Mouse (Mus musculus) hindbrain, embryonic 16.5 days (tissue): ENCODE results near the gene Tbkbp1. TPM values are rescaled to one million over a fixed set of nuclear protein-coding genes. Genes with fewer than 3 reads are reported as not detected.

Experiments
- ATAC-seq: fragments of 200-750 bp; cut with Nextera tagmentation; 2 replicates; pipeline ENCODE4 v1.8.0; 2017; ENCODE audit warnings: moderate TSS enrichment, moderate library complexity
- H3K27ac ChIP-seq: fragments of 300-500 bp; sonication (generic); 2 replicates; pipeline ENCODE4 v1.5.1; 2014; ENCODE audit warnings: low read depth, mild to moderate bottlenecking, control low read depth, low read length, moderate library complexity
- H3K27me3 ChIP-seq: fragments of 300-500 bp; sonication (generic); replicated peaks from 2 replicates; pipeline ENCODE4 v1.6.1; 2014; ENCODE audit warnings: low read length; ENCODE audit not compliant: control insufficient read depth, insufficient read depth
- H3K36me3 ChIP-seq: fragments of 300-500 bp; sonication (generic); 2 replicates; pipeline ENCODE4 v1.6.1; 2014; ENCODE audit warnings: mild to moderate bottlenecking, low read length, moderate library complexity, mixed read lengths; ENCODE audit not compliant: control insufficient read depth, insufficient read depth
- H3K4me1 ChIP-seq: fragments of 300-500 bp; sonication (generic); 2 replicates; pipeline ENCODE4 v1.6.1; 2014; ENCODE audit warnings: low read depth, low read length; ENCODE audit not compliant: control insufficient read depth, insufficient read depth
- H3K4me2 ChIP-seq: fragments of 300-500 bp; sonication (generic); 2 replicates; pipeline ENCODE4 v1.6.1; 2014; ENCODE audit warnings: mild to moderate bottlenecking, low read length, control low read depth, moderate library complexity
- H3K4me3 ChIP-seq: fragments of 300-500 bp; sonication (generic); 2 replicates; pipeline ENCODE4 v1.5.1; 2014; ENCODE audit warnings: mild to moderate bottlenecking, low read length, control low read depth, moderate library complexity
- H3K9ac ChIP-seq: fragments of 300-500 bp; sonication (generic); 2 replicates; pipeline ENCODE4 v1.6.1; 2014; ENCODE audit warnings: low read depth, mild to moderate bottlenecking, control low read depth, low read length, moderate library complexity
- H3K9me3 ChIP-seq: fragments of 300-500 bp; sonication (generic); 2 replicates; pipeline ENCODE4 v1.6.1; 2014; ENCODE audit warnings: mild to moderate bottlenecking, low read length, moderate library complexity; ENCODE audit not compliant: control insufficient read depth
- WGBS: fragments of 180-500 bp; shearing (Covaris S2); extraction: QIAGEN DNeasy Blood & Tissue Kit; methylation state at CpG from one replicate; pipeline ENCODE4 v1.1.7; 2014; 5-methylcytosine and 5-hydroxymethylcytosine counted together
- polyA plus RNA-seq: library from polyadenylated mRNA; unstranded; fragments of >200 nt; fragmentation: Nextera tagmentation; extraction: Ambion mirVana; gene quantifications from 2 replicates; pipeline ENCODE4 v1.2.1, GENCODE M21; 2015

The Tbkbp1 gene
- polyA plus RNA-seq, 1 experiment from 2014 or later, result 7.8 TPM

DNA sequence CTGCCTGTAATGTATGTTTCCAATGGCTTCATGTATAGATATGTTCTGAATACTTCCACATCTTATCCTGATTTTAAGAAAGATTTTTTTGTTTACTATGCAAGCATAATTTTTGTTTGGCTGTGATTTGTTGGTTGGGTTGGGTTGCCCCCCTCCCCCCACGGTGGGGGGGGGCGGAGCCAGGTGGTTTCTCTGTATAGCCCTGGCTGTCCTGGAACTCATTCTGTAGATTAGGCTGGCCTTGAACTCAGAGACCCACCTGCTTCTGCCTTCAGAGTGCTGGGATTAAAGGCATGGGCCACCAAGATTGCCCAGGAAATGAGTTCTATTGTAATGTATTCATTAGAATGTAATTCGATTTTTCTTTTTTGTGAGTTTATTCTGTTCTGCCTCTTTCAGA lies 37.9 kb upstream of the Tbkbp1 start:
- H3K9ac ChIP-seq, result no peak overlapping the region
- peaks cover 17% of the 10 kb centered on the region for H3K4me1 ChIP-seq
- H3K27ac ChIP-seq, result no peak overlapping the region; the same call in 1 of the 2 replicates
- H3K4me2 ChIP-seq, result peak overlapping the region; percentile 84
- no peak for ATAC-seq
- peak overlapping the region; percentile 94; the same call in 1 of the 2 replicates for H3K4me3 ChIP-seq
- no peaks in the 10 kb centered on the region for H3K27me3 ChIP-seq
- peaks cover 5% of the 10 kb centered on the region; the same call in 1 of the 2 replicates for H3K36me3 ChIP-seq
- H3K9me3 ChIP-seq, result no peaks in the 10 kb centered on the region
- WGBS, result 37% methylated on average over 3 of the region's 3 CpGs

DNA sequence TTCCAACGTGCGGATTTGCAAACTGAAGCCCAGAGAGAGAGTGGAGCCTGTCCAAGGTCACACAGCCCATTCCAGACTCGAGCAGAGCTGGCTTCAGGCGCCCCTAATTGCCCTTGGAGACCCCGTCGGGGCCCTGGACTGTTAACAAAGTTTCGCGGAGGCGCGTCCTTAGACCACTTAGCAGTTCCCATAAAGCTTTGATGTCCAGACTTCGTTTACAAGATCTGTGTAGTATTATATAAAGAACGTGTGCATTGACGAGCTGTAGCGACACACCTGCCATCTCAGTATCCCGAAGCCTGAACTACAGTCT lies 37.3 kb upstream of the Tbkbp1 start:
- under 1% methylated on average over 15 of the region's 15 CpGs for WGBS
- H3K4me2 ChIP-seq, result peak overlapping the region; percentile 84
- no peak for ATAC-seq
- peaks cover 17% of the 10 kb centered on the region for H3K4me1 ChIP-seq
- no peaks in the 10 kb centered on the region for H3K9me3 ChIP-seq
- no peaks in the 10 kb centered on the region for H3K27me3 ChIP-seq
- H3K36me3 ChIP-seq, result peaks cover 9% of the 10 kb centered on the region
- H3K4me3 ChIP-seq, result peak overlapping the region; percentile 94
- peak overlapping the region; percentile 74 for H3K9ac ChIP-seq
- H3K27ac ChIP-seq, result peak overlapping the region; percentile 90

DNA sequence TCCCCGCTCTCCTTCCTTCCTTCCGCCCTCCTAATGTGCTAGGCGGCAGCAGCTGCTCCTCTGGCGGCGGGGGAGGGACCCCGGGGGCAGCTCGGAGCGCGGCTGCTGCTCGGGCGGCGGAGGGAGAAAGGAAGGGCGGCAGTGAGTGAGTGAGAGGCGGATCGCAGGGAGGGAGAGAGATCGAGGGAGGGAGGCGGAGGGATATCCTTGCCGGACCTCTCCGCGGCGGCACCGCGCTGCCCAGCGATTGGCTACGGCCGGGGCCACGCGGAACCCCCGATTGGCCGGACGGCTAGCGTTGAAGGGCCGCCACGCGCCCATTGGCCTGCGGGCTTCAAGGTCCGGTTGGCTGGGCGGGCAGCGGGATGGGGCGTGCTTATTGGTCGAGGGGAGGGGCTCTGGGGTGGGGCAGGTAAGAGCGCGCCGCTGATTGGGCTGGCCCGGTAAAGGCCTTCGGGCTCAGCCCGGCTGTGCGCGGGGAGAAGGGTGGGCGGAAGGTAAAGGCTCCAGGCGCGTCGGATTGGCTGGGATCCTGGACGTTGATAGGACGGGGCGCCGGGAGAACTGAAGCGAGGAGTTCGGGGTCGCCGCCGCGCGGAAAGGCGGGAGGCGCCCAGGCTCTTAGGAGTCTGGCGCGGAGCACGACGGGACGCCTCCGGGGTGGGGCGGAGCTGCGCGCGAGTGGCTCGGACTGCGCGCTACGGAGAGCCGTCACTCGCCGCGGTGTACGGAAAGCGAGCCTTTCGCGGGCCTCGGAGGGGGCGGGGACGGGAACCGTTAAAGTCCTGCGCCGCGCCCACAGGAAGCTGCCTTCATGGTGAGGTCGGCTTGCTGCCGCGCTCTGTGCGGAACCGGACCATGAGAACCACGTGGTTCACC lies 36.7 kb upstream of the Tbkbp1 start, which contains the start of gene Kpnb1:
Kpnb1 (minus strand) TSS at position 118 of the 879 bp plus-strand sequence.
- ATAC-seq, result peak; percentile 97
- WGBS, result under 1% methylated on average over 93 of the region's 101 CpGs

DNA sequence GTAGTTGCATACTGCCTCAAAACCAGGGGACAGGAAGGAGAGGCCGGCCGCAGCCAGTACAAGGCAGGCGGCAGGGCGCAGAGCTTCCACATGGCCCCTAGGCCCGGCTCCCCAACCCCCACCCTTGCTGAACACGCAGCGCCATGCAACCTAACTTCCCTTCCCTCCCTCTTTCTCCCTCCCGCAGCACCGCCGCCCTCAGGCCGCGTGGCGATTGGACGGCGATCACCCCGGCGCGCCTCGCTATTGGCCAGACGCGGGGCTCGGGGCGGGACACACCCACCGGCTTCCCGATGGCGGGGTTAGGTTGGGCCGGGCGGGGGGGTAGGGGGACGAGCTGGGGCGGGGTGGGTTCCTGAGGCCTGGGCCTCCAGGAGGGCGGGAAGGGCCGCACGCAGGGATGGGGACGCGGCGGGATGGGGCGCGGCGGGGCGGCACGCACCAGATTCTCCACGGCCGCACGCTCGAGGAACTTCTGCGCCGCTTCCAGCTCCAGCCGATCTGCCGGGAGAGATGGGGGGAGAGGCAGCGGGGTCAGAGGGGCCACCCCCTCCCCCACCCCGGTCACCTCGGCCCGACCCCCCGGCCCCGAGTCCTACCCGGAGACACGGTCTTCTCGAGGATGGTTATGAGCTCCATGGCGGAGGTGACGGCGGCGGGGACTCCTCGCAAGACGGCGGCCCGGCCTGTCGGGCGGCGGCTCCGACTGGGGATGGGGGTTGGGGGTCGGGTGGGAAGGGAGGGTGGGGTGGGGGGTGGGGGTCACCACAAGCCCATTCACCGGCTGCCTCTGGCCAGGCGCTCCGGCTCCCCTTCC lies 35.9 kb upstream of the Tbkbp1 start:
- Histone ChIP-seq H3K9ac (peak overlapping the region; percentile 87), H3K27me3 (no peaks in the 10 kb centered on the region), H3K4me1 (peaks cover 17% of the 10 kb centered on the region), H3K4me2 (peak overlapping the region; percentile 56), H3K27ac (peak overlapping the region; percentile 98), H3K36me3 (peaks cover 20% of the 10 kb centered on the region), H3K9me3 (no peaks in the 10 kb centered on the region), H3K4me3 (peak overlapping the region; percentile 94)
- peak; percentile 81 for ATAC-seq
- WGBS, result 0% methylated on average over 51 of the region's 74 CpGs

More for the DNA sequence above, 36.7 kb upstream of the Tbkbp1 start, which contains the start of gene Kpnb1:
- Histone ChIP-seq H3K36me3 (peaks cover 15% of the 10 kb centered on the region), H3K9ac (peak within 1 kb of the TSS; percentile 87), H3K4me1 (peaks cover 17% of the 10 kb centered on the region), H3K27me3 (no peaks in the 10 kb centered on the region), H3K4me3 (peak within 1 kb of the TSS; percentile 94), H3K27ac (peak within 1 kb of the TSS; percentile 98), H3K4me2 (peak within 1 kb of the TSS; percentile 84), H3K9me3 (no peaks in the 10 kb centered on the region)

DNA sequence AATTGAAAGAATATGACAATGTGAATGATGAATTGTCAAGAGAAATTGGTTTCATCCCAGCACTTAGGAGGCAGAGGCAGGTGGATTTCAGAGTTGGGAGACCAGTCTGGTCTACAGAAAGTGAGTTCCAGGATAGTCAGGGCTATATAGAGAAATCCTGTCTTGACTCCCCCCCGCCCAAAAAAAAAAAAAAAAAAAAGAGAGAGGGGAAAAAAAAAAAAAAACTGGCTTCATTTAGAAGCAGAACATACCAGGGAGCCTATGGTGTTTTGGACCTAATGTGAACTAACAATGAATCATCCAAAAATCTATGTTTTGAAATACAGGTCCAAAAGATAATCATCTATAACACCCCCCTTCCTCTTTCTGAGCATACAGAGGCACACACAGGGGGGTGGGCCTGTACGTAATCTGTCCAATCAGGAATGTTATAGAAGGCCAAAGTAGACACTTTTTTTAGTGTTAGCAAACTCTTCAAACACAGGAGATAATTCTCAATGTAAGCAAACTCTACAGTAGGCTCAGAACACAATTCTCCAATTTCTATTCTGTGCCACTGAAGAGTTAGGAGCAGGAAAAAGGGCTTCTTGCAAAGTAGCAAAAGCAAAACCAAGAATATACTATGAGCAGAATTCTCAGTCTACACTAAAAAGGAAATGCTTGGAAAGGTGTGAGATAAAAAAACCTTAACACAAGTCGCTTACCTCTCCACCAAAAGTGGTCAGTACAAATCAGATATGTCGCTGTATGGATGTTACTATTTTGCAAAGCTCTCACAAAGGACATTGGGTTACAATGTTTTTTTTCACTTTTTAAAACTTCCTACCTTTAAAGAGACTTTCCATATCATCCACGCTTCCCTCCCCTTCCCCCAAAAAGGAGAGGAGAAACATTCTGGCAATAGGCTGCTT lies 34.7 kb upstream of the Tbkbp1 start:
- no peak overlapping the region; the same call in 1 of the 2 replicates for H3K9ac ChIP-seq
- no peak for ATAC-seq
- H3K27me3 ChIP-seq, result no peaks in the 10 kb centered on the region
- peak overlapping the region; percentile 94 for H3K4me3 ChIP-seq
- H3K9me3 ChIP-seq, result no peaks in the 10 kb centered on the region
- peaks cover 17% of the 10 kb centered on the region for H3K4me1 ChIP-seq
- H3K4me2 ChIP-seq, result peak overlapping the region; percentile 56
- no peak overlapping the region for H3K27ac ChIP-seq
- WGBS, result 62% methylated on average over 5 of the region's 5 CpGs
- peaks cover 30% of the 10 kb centered on the region for H3K36me3 ChIP-seq

DNA sequence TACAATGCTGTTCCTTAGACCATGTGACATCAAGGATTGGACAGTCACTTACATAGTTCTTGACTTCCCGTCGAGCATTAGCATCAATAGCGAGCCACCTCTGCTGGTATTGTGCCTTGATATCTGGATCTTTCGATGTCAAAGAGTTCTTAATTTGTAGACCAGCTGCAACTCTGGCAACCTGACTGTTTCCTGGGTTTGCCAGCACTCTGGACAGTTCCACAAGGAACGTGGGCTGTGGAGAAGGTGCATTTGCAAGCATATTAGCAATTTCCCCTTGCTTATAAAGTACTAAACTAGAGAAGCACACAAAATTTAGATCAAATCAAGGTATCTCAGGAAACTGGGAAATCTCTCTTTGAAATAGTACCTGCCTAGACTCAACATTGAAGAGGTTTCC lies 33.6 kb upstream of the Tbkbp1 start:
- Histone ChIP-seq H3K4me3 (no peak overlapping the region), H3K9me3 (no peaks in the 10 kb centered on the region), H3K27me3 (no peaks in the 10 kb centered on the region), H3K4me1 (peaks cover 17% of the 10 kb centered on the region), H3K36me3 (peaks cover 33% of the 10 kb centered on the region), H3K9ac (no peak overlapping the region), H3K27ac (no peak overlapping the region), H3K4me2 (no peak overlapping the region)
- no peak for ATAC-seq
- 77% methylated on average over 5 of the region's 5 CpGs for WGBS

DNA sequence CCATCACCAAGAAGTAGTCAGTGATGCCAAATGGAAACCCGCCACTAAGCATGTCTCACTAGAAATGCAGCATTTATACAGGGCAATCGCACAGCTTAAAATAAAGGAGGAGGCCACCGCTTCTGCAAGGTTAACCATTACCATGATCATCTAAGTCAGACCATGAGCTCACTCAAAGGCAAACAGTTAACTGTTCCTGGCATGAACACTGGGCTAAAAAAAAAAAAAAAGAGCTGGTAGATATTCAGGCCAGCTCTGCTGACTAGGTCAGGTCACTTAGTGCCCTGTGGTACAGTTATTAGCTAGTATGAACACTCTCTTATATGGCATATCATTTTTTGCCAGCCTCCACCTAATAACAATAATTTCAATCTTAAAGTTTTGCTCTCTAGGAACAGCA lies 31.2 kb upstream of the Tbkbp1 start:
- H3K4me3 ChIP-seq, result no peak overlapping the region
- peaks cover 45% of the 10 kb centered on the region for H3K36me3 ChIP-seq
- peaks cover 11% of the 10 kb centered on the region for H3K4me1 ChIP-seq
- no peak for ATAC-seq
- H3K9ac ChIP-seq, result no peak overlapping the region
- H3K27me3 ChIP-seq, result no peaks in the 10 kb centered on the region
- H3K9me3 ChIP-seq, result no peaks in the 10 kb centered on the region
- H3K4me2 ChIP-seq, result no peak overlapping the region
- H3K27ac ChIP-seq, result no peak overlapping the region
- 96% methylated on average over 3 of the region's 3 CpGs for WGBS

DNA sequence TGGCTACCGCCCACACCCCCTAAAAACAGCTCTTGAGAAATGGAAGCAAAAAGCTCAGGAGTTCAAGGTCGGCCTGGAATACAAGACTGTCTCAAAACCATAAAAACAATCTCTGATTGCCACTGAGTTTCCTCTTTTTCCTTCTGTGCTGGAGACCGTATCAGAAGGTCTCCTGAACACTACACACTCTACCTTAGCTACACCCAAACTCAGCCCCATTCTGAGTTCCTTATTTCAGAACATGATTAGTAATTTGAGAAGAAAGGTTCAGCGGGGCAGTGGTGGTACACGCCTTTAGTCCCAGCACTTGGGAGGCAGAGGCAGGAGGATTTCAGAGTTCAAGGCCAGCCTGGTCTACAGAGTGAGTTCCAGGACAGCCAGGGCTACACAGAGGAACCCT lies 29.8 kb upstream of the Tbkbp1 start:
- ATAC-seq, result no peak
- H3K4me2 ChIP-seq, result no peak overlapping the region
- H3K27me3 ChIP-seq, result no peaks in the 10 kb centered on the region
- H3K9ac ChIP-seq, result no peak overlapping the region
- H3K36me3 ChIP-seq, result peaks cover 56% of the 10 kb centered on the region
- H3K4me3 ChIP-seq, result no peak overlapping the region
- peaks cover 5% of the 10 kb centered on the region for H3K4me1 ChIP-seq
- no peaks in the 10 kb centered on the region for H3K9me3 ChIP-seq
- H3K27ac ChIP-seq, result no peak overlapping the region
- WGBS, result 93% methylated on average over 5 of the region's 5 CpGs
